Mouse (Mus musculus): ENCODE data around the gene Gm4070. TPM values are rescaled to one million over a fixed set of nuclear protein-coding genes. Genes with fewer than 3 reads are reported as not detected.
"Not testable (repeated sequence)": the region's sequence is repeated elsewhere in the genome, so short reads cannot be mapped to it uniquely, and the experiment has no call there.

Gene Gm4070
- polyA plus RNA-seq (2015; fragmentation: Nextera tagmentation; extraction: Ambion mirVana): 0.06 and 0.21 TPM in 2 replicates

DNA sequence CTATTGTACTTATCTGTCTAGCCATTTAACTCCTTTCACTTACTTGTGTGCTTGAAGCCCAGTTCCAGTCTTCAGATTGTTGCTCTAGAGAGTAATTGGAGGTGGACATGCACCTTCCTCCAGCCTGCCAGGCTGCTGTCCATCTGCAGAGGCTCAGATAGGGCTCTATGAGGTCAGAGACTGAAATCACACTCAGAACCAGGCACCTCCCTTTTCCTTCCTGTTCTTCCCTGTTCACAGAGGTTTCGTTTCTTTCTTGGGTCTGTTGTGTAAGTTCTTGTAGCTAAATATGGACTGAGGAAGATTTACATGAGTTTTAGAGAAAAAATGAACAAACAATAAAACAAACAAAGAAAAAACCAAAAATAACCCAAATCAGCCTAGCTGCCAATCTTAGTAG lies at the start of gene Gm4070:
Gm4070 (minus strand) TSS at position 156 of the 400 bp plus-strand sequence.
- WGBS: 93% methylated on average over 1 of the region's 1 CpGs

GRCm38 (mm10) chr7:105954540-105954939 lies 773 bp upstream of the Gm4070 start:
- not testable (repeated sequence) for H3K36me3 ChIP-seq; H3K9ac ChIP-seq; ATAC-seq (ENCODE audit: low FRiP score); H3K4me2 ChIP-seq; H3K4me1 ChIP-seq (replicated peaks); H3K27ac ChIP-seq; H3K9me3 ChIP-seq; H3K4me3 ChIP-seq; H3K27me3 ChIP-seq

More for the DNA sequence above, at the start of gene Gm4070:
- H3K27me3 ChIP-seq; H3K4me2 ChIP-seq; H3K4me1 ChIP-seq (replicated peaks); H3K27ac ChIP-seq; H3K9ac ChIP-seq; H3K9me3 ChIP-seq; ATAC-seq (ENCODE audit: low FRiP score); H3K36me3 ChIP-seq; H3K4me3 ChIP-seq: not testable (repeated sequence)

- not testable (repeated sequence) for H3K4me1 ChIP-seq (replicated peaks); H3K4me3 ChIP-seq; H3K27me3 ChIP-seq; H3K27ac ChIP-seq; H3K4me2 ChIP-seq; H3K9me3 ChIP-seq; H3K36me3 ChIP-seq; H3K9ac ChIP-seq; ATAC-seq (ENCODE audit: low FRiP score)
- WGBS: no CpG with 5 or more reads among the region's 5 CpGs
Measured at GRCm38 (mm10) chr7:105952408-105952807, 1.4 kb downstream of the Gm4070 start.

GRCm38 (mm10) chr7:105945238-105945637 lies 8.5 kb downstream of the Gm4070 start:
- not testable (repeated sequence) for H3K4me3 ChIP-seq; ATAC-seq (ENCODE audit: low FRiP score); H3K36me3 ChIP-seq; H3K27ac ChIP-seq; H3K4me1 ChIP-seq (replicated peaks); H3K4me2 ChIP-seq; H3K27me3 ChIP-seq; H3K9ac ChIP-seq; H3K9me3 ChIP-seq
- no CpG with 5 or more reads among the region's 3 CpGs for WGBS

GRCm38 (mm10) chr7:105932132-105932531 lies 21.6 kb downstream of the Gm4070 start:
- not testable (repeated sequence) for H3K4me1 ChIP-seq (replicated peaks); H3K9ac ChIP-seq; H3K4me2 ChIP-seq; ATAC-seq (ENCODE audit: low FRiP score); H3K36me3 ChIP-seq; H3K9me3 ChIP-seq; H3K4me3 ChIP-seq; H3K27ac ChIP-seq; H3K27me3 ChIP-seq
- no CpG with 5 or more reads among the region's 1 CpGs for WGBS

DNA sequence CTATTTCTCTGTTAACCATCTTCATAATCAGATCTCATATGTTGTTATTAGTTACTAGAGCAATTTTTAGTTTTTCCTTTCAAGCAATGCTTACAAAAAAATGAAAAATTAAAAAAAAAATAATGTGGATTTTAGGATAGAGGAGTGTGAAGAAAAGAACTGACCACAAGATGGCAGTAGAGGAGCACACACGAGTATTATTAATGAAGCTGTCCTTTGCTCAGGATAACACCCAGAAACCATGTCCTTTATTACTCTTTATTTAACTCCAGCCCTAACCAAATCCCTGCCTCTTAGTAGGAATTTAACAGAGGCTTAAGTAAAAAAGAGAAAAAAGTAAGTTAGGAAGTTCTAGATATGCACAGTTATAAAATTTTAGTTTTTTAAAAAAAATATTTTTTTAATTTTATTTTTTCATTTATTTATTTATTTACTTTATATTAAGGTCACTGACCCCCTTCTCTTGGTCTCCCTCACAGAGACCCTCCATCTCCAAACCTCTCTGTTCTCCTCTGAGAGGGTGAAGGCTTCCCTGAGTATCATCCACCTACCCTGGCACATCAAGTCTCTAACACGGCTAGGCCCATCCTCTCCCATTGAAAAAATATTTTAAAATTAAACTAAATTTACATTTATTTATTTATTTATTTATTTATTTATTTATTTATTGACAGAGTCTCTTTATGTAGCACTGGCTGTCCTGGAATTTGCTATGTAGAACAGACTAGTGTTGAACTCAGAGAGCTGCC lies 70.0 kb downstream of the Gm4070 start:
- ATAC-seq (ENCODE audit: low FRiP score): peak; percentile 49; the same call in 1 of the 2 replicates
- not testable (repeated sequence) for H3K9ac ChIP-seq; H3K9me3 ChIP-seq; H3K4me2 ChIP-seq; H3K36me3 ChIP-seq; H3K4me3 ChIP-seq; H3K27ac ChIP-seq; H3K27me3 ChIP-seq; H3K4me1 ChIP-seq (replicated peaks)
- WGBS: 90% methylated on average over 1 of the region's 2 CpGs

GRCm38 (mm10) chr7:105879717-105880484 lies 73.9 kb downstream of the Gm4070 start:
- not testable (repeated sequence) for H3K9me3 ChIP-seq; H3K4me1 ChIP-seq (replicated peaks); H3K36me3 ChIP-seq; H3K9ac ChIP-seq; H3K4me3 ChIP-seq; H3K27ac ChIP-seq; H3K27me3 ChIP-seq; H3K4me2 ChIP-seq; ATAC-seq (ENCODE audit: low FRiP score)
- 89% methylated on average over 1 of the region's 2 CpGs for WGBS

- not testable (repeated sequence) for H3K4me3 ChIP-seq; H3K4me1 ChIP-seq (replicated peaks); ATAC-seq (ENCODE audit: low FRiP score); H3K9me3 ChIP-seq; H3K36me3 ChIP-seq; H3K4me2 ChIP-seq; H3K27me3 ChIP-seq; H3K9ac ChIP-seq; H3K27ac ChIP-seq
- WGBS: no CpG with 5 or more reads among the region's 2 CpGs
Measured at GRCm38 (mm10) chr7:105855718-105856560, 97.8 kb downstream of the Gm4070 start.

Other genes starting within 250 kb of the Gm4070 start
- 181 and 191 TPM in 2 replicates for gene Ilk, start 217.4 kb downstream of the Gm4070 start, polyA plus RNA-seq (2015; fragmentation: Nextera tagmentation; extraction: Ambion mirVana)
- gene Rrp8, start 216.6 kb downstream of the Gm4070 start, polyA plus RNA-seq (2015; fragmentation: Nextera tagmentation; extraction: Ambion mirVana): 25.8 and 28.0 TPM in 2 replicates
- 111 and 122 TPM in 2 replicates for gene Taf10, start 209.6 kb downstream of the Gm4070 start, polyA plus RNA-seq (2015; fragmentation: Nextera tagmentation; extraction: Ambion mirVana)
- 39.9 and 46.8 TPM in 2 replicates for gene Tpp1, start 201.7 kb downstream of the Gm4070 start, polyA plus RNA-seq (2015; fragmentation: Nextera tagmentation; extraction: Ambion mirVana)
- gene Dchs1, start 166.3 kb downstream of the Gm4070 start, polyA plus RNA-seq (2015; fragmentation: Nextera tagmentation; extraction: Ambion mirVana): 15.8 and 16.1 TPM in 2 replicates
- gene Mrpl17, start 142.9 kb downstream of the Gm4070 start, polyA plus RNA-seq (2015; fragmentation: Nextera tagmentation; extraction: Ambion mirVana): 210 and 219 TPM in 2 replicates